Comparison of ENCODE assay signal across 12 mouse cellular contexts in genomic region chr19:5429219-5429618, GRCm38 (mm10). TPM values are rescaled to one million over a fixed set of nuclear protein-coding genes. Genes with fewer than 3 reads are reported as not detected.
"Had no signal": no experiment of that assay in that cellular context is flagged by ENCODE, and none has a peak within 500 bp of the region (broad histone marks: within the 10 kb centered on the region; RNA-seq: fewer than 3 reads in every experiment).

No protein-coding gene starts in this region.

- ATAC-seq: midbrain, embryonic 16.5 days had no signal

- H3K27me3 ChIP-seq: limb, embryonic 12.5 days had no signal

- H3K4me3 ChIP-seq: limb, embryonic 12.5 days had no signal

- H3K9me3 ChIP-seq: limb, embryonic 12.5 days had no signal

- H3K9ac ChIP-seq: limb, embryonic 12.5 days; liver, embryonic 14.5 days had no signal

- H3K4me2 ChIP-seq: limb, embryonic 12.5 days had no signal

- H3K27ac ChIP-seq: limb, embryonic 12.5 days; liver, embryonic 14.5 days had no signal

- DNase-seq: thymus, postnatal 14 days had no signal

RNA-seq across cellular contexts. Expression of gene Fosl1, which starts 18.1 kb away (rescaled TPM):
- total RNA-seq: layer of hippocampus, postnatal 25 days; left cerebral cortex, adult 8-10 months; left cerebral cortex, postnatal 25 days; liver, adult 2 months had no signal
- polyA plus RNA-seq: limb, embryonic 12.5 days; liver, adult 2 months; lung, embryonic 16.5 days; midbrain, embryonic 16.5 days; neural tube, embryonic 14.5 days; stomach, embryonic 16.5 days had no signal

RNA-seq across cellular contexts. Expression of gene Tsga10ip, which starts 26.9 kb away (rescaled TPM):
- total RNA-seq: layer of hippocampus, postnatal 25 days; left cerebral cortex, adult 8-10 months; left cerebral cortex, postnatal 25 days; liver, adult 2 months; megakaryocyte-erythroid progenitor cell, adult 5-6 weeks had no signal
- polyA plus RNA-seq: liver, adult 2 months; midbrain, embryonic 16.5 days; neural tube, embryonic 14.5 days had no signal
